Mouse (Mus musculus) forebrain, embryonic 15.5 days (tissue): Measurements from ENCODE around the gene Plvap. TPM values are rescaled to one million over a fixed set of nuclear protein-coding genes. Genes with fewer than 3 reads are reported as not detected.

ENCODE experiments used
- ATAC-seq: fragments of 200-750 bp; cut with Nextera tagmentation; replicated peaks from 2 replicates; pipeline ENCODE4 v1.8.0; 2017; ENCODE audit warnings: mild to moderate bottlenecking, moderate TSS enrichment, moderate library complexity
- H3K27ac ChIP-seq: fragments of 300-500 bp; sonication (generic); replicated peaks from 2 replicates; pipeline ENCODE4 v1.5.1; 2015; ENCODE audit warnings: mild to moderate bottlenecking, inconsistent platforms
- H3K27me3 ChIP-seq: fragments of 300-500 bp; sonication (generic); 2 replicates; pipeline ENCODE4 v1.6.1; 2015; ENCODE audit warnings: inconsistent platforms
- H3K36me3 ChIP-seq: fragments of 300-500 bp; sonication (generic); 2 replicates; pipeline ENCODE4 v1.6.1; 2015; ENCODE audit warnings: mild to moderate bottlenecking, inconsistent platforms
- H3K4me1 ChIP-seq: fragments of 300-500 bp; sonication (generic); 2 replicates; pipeline ENCODE4 v1.6.1; 2015; ENCODE audit warnings: inconsistent platforms
- H3K4me2 ChIP-seq: fragments of 300-500 bp; sonication (generic); replicated peaks from 2 replicates; pipeline ENCODE4 v1.6.1; 2015; ENCODE audit warnings: mild to moderate bottlenecking, inconsistent platforms
- H3K4me3 ChIP-seq: fragments of 300-500 bp; sonication (generic); 2 replicates; pipeline ENCODE4 v1.5.1; 2015; ENCODE audit warnings: mild to moderate bottlenecking, inconsistent platforms
- H3K9ac ChIP-seq: fragments of 300-500 bp; sonication (generic); replicated peaks from 2 replicates; pipeline ENCODE4 v1.6.1; 2015; ENCODE audit warnings: mild to moderate bottlenecking, inconsistent platforms
- H3K9me3 ChIP-seq: fragments of 300-500 bp; sonication (generic); 2 replicates; pipeline ENCODE4 v1.6.1; 2016; ENCODE audit warnings: inconsistent platforms
- WGBS: fragments of 180-500 bp; shearing (Covaris S2); methylation state at CpG from one replicate; pipeline ENCODE4 v1.1.7; 2015; ENCODE audit warnings: mixed read lengths; 5-methylcytosine and 5-hydroxymethylcytosine counted together
- polyA plus RNA-seq: library from polyadenylated mRNA; unstranded; fragments of >200 nt; fragmentation: Nextera tagmentation; extraction: Ambion mirVana; gene quantifications from 2 replicates; pipeline ENCODE4 v1.2.1, GENCODE M21; 2015

The Plvap gene
- polyA plus RNA-seq = 5.4 and 6.0 TPM in 2 replicates

DNA sequence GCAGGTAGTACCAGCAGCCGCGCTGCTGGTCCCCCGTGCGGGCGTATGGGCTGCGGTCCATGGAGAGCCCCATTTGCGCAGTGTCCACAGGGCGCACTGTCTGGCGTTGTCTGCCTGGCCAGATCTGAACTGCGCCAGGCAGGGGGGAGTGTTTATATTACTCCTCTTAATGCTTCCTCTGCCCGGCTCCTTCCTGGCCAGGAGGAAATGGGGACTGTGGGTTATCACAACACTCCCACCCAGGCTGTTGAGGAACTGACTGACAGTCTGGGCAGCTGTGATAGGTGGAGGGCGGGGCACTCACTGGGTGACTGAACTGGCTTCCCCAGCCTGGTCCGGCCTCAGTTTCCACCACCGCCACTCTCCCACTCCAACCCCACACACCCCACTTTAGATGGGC lies at the start of gene Plvap:
Plvap (minus strand) TSS at position 109 of the 400 bp plus-strand sequence.
- H3K4me1 ChIP-seq = peaks cover 12% of the 10 kb centered on the region
- H3K27ac ChIP-seq = no peak within 1 kb of the TSS
- H3K27me3 ChIP-seq = peaks cover 41% of the 10 kb centered on the region
- H3K4me2 ChIP-seq = no peak within 1 kb of the TSS
- WGBS = 79% methylated on average over 14 of the region's 14 CpGs
- no peak within 1 kb of the TSS for H3K9ac ChIP-seq
- no peaks in the 10 kb centered on the region for H3K36me3 ChIP-seq
- no peak within 1 kb of the TSS for H3K4me3 ChIP-seq
- no peak for ATAC-seq
- no peaks in the 10 kb centered on the region for H3K9me3 ChIP-seq

DNA sequence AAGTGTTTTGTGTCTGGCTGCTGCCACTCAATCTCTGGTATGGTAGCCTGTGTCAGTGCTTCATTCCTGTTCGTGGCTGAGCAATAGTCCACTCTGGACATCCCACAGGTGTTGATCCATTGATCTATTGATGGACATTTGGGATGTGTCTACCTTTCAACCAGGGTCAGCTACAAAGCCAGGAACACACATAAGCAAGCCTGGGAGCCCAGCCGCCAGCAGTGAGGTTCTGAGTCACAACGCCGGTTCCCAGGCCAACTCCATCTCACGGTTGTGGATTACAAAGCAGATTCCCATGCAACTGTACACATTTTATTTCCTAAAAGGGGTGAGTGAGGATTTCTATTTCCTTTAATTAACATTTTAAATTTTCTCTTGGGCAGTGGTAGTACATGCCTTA lies 49.2 kb upstream of the Plvap start:
- H3K27me3 ChIP-seq = peaks cover 73% of the 10 kb centered on the region
- H3K4me1 ChIP-seq = peaks cover 19% of the 10 kb centered on the region
- no peak overlapping the region for H3K27ac ChIP-seq
- H3K4me2 ChIP-seq = no peak overlapping the region
- no peaks in the 10 kb centered on the region for H3K9me3 ChIP-seq
- H3K36me3 ChIP-seq = no peaks in the 10 kb centered on the region
- no peak for ATAC-seq
- H3K4me3 ChIP-seq = no peak overlapping the region
- H3K9ac ChIP-seq = no peak overlapping the region
- WGBS = 85% methylated on average over 5 of the region's 5 CpGs

DNA sequence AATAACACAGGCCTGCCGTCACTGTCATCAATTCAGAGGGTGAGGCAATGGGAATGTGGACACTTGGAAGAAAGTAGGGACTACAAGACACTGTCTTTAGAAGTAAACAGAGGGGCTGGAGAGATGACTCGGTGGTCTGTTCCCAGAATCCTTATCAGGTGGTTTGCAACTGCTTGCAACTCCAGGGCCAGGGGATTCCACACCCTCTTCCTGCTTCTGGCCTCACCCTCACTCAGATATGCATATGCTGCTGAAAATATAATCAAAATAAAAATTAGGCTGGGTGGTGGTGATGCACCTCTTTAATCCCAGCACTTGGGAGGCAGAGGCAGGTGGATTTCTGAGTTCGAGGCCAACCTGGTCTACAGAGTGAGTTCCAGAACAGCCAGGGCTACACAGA lies 48.5 kb upstream of the Plvap start:
- H3K4me2 ChIP-seq = no peak overlapping the region
- no peaks in the 10 kb centered on the region for H3K36me3 ChIP-seq
- 75% methylated on average over 3 of the region's 3 CpGs for WGBS
- no peak overlapping the region for H3K9ac ChIP-seq
- H3K27me3 ChIP-seq = peaks cover 78% of the 10 kb centered on the region
- H3K27ac ChIP-seq = no peak overlapping the region
- no peak overlapping the region for H3K4me3 ChIP-seq
- peaks cover 19% of the 10 kb centered on the region for H3K4me1 ChIP-seq
- no peak for ATAC-seq
- H3K9me3 ChIP-seq = no peaks in the 10 kb centered on the region

DNA sequence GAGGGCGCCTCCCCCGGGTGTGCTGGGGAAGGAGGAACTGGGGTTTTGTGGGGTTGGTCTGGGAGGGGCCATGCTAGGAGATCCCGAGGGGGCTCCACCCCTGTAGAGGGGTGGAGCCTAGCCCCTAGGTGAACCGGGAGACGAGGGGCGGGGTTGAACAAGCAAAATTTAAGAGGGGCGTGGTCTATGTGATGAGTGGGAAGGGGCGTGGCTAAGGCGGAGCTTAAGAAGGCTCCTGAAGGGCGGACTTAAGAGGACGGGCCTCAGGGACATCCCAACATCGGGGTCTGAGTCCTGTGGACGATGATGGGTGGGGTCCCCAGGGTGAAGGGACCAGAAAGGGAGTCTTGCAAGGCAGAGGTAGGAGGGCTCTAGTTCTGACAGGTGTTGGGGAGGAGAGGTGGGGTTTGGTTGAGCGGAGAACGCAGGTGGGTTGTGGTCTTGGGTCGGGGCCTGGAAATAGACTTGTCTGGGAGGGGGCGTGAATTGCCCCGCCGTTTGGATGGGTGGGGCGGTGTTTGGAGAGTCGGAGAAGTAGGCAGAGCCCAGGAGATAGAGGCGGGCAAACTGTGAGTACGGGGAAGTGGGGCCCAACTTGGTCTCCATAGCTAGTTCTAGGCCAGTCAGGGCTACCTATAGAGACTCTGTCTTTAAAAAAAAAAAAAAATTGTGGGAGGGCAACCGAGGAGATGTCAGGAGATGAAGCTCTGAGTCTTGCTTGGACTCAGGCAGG lies 47.6 kb upstream of the Plvap start:
- ATAC-seq = no peak; the same call in 1 of the 2 replicates
- peak overlapping the region; percentile 33 for H3K4me2 ChIP-seq
- H3K4me1 ChIP-seq = peaks cover 19% of the 10 kb centered on the region
- H3K9me3 ChIP-seq = no peaks in the 10 kb centered on the region
- H3K27me3 ChIP-seq = peaks cover 81% of the 10 kb centered on the region
- H3K27ac ChIP-seq = no peak overlapping the region
- WGBS = 2% methylated on average over 24 of the region's 24 CpGs
- no peaks in the 10 kb centered on the region for H3K36me3 ChIP-seq
- H3K4me3 ChIP-seq = peak overlapping the region; percentile 26
- no peak overlapping the region for H3K9ac ChIP-seq

DNA sequence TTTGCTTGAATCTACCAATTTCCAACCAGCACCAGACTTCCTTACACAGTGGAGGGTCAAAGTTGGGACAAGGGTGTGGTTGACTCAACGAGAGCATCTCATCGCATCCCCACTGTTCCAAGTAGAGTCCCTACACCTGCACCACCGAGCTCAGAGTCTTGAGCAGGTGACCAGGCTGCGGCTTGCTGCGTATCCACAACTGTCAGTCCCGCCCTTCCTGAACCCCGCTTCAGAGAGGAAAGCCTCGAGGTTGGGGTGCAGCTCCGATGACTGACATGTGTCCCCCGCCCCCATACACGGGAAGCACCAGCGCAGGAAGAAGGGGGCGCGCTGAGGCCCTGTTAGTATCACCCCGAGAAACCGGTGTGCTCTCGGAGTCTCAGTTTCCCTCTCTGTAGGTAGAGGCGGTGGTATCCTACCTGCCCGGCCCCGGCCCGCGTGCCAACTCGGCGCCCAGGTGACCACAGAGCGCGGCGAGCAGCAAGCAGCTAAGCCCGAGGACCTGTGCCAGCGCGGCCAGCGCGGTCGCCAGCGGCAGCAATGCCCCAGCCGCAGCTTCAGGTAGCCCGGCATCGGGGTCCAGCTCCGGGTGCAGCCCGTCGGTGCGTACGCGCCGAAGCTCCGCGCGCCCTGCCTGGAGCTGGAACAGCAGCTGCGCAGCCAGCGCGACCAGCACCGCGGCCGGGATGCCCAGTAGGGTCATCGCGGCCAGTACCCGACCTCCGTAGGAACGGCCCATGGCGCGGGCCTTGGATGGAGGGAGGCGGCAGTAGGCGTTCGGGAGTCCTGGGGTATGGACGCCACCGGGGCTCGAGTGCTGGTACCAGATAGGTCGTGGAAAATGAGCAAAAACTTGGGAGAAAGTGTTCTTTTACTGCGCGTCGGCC lies 46.8 kb upstream of the Plvap start, which contains the start of gene Tmem221:
Tmem221 (minus strand) TSS at position 801 of the 887 bp plus-strand sequence.
- Histone ChIP-seq H3K4me3 (peak within 1 kb of the TSS; percentile 26), H3K9me3 (no peaks in the 10 kb centered on the region), H3K4me1 (peaks cover 19% of the 10 kb centered on the region), H3K4me2 (peak within 1 kb of the TSS; percentile 33), H3K36me3 (no peaks in the 10 kb centered on the region), H3K9ac (no peak within 1 kb of the TSS), H3K27ac (no peak within 1 kb of the TSS), H3K27me3 (peaks cover 81% of the 10 kb centered on the region)
- 3% methylated on average over 70 of the region's 70 CpGs for WGBS
- ATAC-seq = no peak

DNA sequence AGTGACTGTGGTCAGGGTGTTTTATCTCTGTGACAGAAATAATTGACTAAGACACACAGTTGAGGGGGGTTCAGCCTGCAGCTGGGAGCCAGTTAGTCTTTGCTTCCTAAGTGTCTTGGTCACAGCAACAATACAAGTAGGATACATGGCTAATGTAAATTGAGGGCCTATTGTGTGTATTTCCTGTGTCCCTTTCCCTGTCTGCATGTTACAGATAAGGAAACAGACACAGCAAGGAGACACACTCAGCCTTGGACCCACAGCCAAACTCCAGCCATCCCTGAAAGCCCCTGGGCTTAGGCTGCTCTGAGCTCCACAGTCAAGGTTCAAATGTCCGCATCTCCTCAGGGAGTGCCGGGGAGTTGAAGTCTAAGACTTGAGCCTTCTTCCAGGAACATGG lies 43.1 kb upstream of the Plvap start:
- ATAC-seq = no peak
- H3K4me3 ChIP-seq = no peak overlapping the region
- H3K27me3 ChIP-seq = peaks cover 46% of the 10 kb centered on the region
- no peak overlapping the region for H3K9ac ChIP-seq
- H3K4me2 ChIP-seq = no peak overlapping the region
- no peaks in the 10 kb centered on the region for H3K36me3 ChIP-seq
- peaks cover 12% of the 10 kb centered on the region for H3K4me1 ChIP-seq
- H3K27ac ChIP-seq = no peak overlapping the region
- H3K9me3 ChIP-seq = no peaks in the 10 kb centered on the region
- 91% methylated on average over 2 of the region's 2 CpGs for WGBS

DNA sequence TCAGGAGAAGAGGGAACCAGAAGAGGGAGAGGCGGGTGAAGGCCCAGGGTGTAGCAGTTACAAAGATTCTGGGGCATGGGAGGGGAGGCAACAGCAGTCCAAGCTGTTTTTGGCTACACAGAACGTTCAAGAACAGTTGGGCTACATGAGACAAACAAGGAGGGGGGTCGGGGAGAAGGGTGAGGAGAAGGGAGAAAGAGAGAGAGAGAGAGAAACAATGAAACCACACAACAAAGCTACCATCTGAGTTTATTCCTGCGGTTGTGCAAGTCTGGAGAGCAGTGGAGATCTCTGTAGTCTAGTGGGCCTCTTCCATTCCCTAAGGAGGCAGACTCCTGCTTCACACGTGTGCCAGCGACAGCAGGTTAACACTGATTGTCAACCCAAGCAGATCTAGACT lies 42.4 kb upstream of the Plvap start:
- 71% methylated on average over 6 of the region's 6 CpGs for WGBS
- H3K4me1 ChIP-seq = peaks cover 10% of the 10 kb centered on the region
- peaks cover 40% of the 10 kb centered on the region for H3K27me3 ChIP-seq
- no peak overlapping the region for H3K4me2 ChIP-seq
- ATAC-seq = no peak
- no peaks in the 10 kb centered on the region for H3K9me3 ChIP-seq
- no peak overlapping the region for H3K9ac ChIP-seq
- no peaks in the 10 kb centered on the region for H3K36me3 ChIP-seq
- H3K27ac ChIP-seq = no peak overlapping the region
- no peak overlapping the region for H3K4me3 ChIP-seq

DNA sequence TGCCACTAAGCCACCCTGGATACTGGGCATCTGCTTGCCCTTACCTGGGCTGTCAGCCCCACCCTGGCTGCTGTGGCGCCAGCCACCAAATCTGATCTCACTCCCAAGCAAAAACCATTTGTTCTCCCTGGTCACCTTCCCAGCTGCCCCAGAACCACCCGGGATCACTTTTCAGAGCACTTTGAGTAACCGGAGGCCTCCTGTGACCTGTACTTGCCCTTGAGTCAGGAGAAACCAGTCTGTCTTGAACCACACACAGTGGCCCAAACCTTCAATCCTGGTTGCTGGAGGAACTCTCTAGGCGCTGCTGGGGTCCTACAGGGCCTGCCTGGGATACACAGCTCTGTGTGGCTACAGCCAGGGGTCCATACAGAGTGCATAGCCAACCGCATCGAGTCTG lies 41.2 kb upstream of the Plvap start:
- Histone ChIP-seq H3K9me3 (no peaks in the 10 kb centered on the region), H3K36me3 (peaks cover 9% of the 10 kb centered on the region; the same call in 1 of the 2 replicates), H3K4me3 (no peak overlapping the region), H3K9ac (no peak overlapping the region), H3K4me1 (no peaks in the 10 kb centered on the region), H3K27me3 (peaks cover 28% of the 10 kb centered on the region), H3K27ac (no peak overlapping the region), H3K4me2 (no peak overlapping the region)
- WGBS = 76% methylated on average over 6 of the region's 6 CpGs
- no peak for ATAC-seq

DNA sequence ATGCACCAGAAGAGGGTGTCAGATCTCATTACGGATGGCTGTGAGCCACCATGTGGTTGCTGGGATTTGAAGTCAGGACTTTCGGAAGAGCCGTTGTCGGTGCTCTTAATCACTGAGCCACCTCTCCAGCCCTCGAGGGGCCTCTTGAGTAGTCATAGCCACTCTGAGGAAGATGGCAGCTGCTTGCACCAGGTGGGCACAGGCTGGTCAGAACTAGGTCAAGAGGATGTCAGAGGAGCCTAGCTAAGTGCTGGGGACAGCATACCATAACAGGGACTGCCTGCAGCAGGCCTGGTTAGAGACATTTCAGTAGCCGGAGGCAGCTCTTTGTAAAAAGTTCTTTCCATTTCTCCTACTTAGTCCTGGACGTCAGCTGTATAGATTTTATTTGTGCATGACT lies 39.2 kb upstream of the Plvap start:
- Histone ChIP-seq H3K27ac (no peak overlapping the region), H3K9ac (no peak overlapping the region), H3K4me3 (no peak overlapping the region), H3K27me3 (peaks cover 8% of the 10 kb centered on the region), H3K4me2 (no peak overlapping the region), H3K9me3 (no peaks in the 10 kb centered on the region), H3K36me3 (peaks cover 21% of the 10 kb centered on the region; the same call in 1 of the 2 replicates), H3K4me1 (no peaks in the 10 kb centered on the region)
- no peak for ATAC-seq
- 73% methylated on average over 7 of the region's 7 CpGs for WGBS

DNA sequence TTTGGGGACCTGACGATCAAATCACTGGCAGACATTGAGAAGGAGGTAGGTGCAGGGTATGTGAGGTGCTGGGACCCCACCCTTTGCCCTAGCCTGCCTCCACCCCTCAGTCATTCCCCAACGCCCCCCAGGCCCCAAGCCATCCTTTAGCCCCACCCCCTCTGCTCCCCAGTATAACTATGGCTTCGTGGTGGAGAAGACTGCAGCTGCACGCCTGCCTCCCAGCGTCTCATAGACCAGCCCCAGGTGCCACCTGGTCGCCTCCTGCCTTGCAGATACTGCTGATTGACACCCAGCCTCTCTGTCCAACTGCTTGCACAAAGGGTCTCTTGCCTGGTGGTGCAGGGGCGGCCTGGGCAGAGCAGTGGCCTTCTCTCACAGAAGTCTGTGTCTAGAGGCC lies 36.0 kb upstream of the Plvap start:
- Histone ChIP-seq H3K9ac (no peak overlapping the region), H3K9me3 (no peaks in the 10 kb centered on the region), H3K27me3 (no peaks in the 10 kb centered on the region), H3K4me2 (no peak overlapping the region), H3K4me3 (no peak overlapping the region), H3K4me1 (peaks cover 10% of the 10 kb centered on the region), H3K36me3 (peaks cover 26% of the 10 kb centered on the region), H3K27ac (no peak overlapping the region)
- WGBS = 87% methylated on average over 7 of the region's 7 CpGs
- ATAC-seq = no peak

DNA sequence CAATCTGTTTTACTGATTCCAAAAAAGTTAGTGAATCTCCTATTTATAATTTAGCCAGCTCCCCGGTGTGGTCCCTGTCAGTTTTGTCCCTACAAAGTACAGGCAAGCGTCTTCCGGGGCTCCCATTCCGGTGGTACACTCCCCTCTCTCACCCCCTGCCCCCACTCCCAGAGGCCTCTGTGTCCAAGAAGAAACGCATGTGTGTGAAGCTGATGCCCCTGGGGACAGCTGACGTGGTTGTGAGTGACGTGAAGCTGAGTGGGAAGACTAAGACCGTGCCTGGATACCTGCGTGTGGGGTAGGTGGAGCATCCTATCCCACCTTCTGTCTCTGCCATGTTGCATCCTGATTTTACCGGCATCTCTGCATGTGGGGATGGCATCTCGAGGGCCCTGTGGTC lies 33.5 kb upstream of the Plvap start:
- H3K36me3 ChIP-seq = peaks cover 26% of the 10 kb centered on the region
- no peaks in the 10 kb centered on the region for H3K27me3 ChIP-seq
- peaks cover 10% of the 10 kb centered on the region for H3K4me1 ChIP-seq
- H3K4me3 ChIP-seq = no peak overlapping the region
- no peak for ATAC-seq
- H3K4me2 ChIP-seq = no peak overlapping the region
- H3K9ac ChIP-seq = no peak overlapping the region
- no peaks in the 10 kb centered on the region for H3K9me3 ChIP-seq
- 93% methylated on average over 11 of the region's 11 CpGs for WGBS
- H3K27ac ChIP-seq = no peak overlapping the region

DNA sequence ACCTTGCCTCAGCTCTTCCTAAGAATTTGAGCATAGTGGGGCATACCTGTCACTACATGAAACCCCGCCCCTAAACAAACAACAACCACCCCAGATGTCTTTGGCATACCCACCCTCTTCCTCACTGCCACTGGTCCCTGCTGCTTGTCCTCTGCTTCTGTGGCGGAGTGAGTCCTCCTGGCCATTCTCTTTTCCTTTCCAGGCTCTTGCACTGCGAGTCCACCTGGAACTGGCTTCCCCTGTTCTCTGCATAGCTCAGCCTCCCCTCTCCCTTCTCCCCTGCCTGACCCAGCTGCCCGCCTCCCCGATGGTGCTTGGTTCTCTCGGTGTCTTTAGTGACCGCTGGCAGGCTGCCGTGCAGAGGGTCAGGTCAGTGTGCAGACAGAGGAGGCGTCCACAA lies 32.2 kb upstream of the Plvap start:
- WGBS = 90% methylated on average over 9 of the region's 9 CpGs
- peaks cover 25% of the 10 kb centered on the region for H3K36me3 ChIP-seq
- ATAC-seq = no peak
- peak overlapping the region; percentile 92 for H3K4me3 ChIP-seq
- peaks cover 10% of the 10 kb centered on the region for H3K4me1 ChIP-seq
- H3K9me3 ChIP-seq = no peaks in the 10 kb centered on the region
- peak overlapping the region; percentile 86 for H3K4me2 ChIP-seq
- no peak overlapping the region for H3K9ac ChIP-seq
- no peak overlapping the region for H3K27ac ChIP-seq
- H3K27me3 ChIP-seq = 0 out of 2 replicates have a peak, but pooled peaks cover 3% of the 10 kb centered on the region
